Mouse (Mus musculus) limb, embryonic 14.5 days (tissue): ENCODE results near the gene Brd7. TPM values are rescaled to one million over a fixed set of nuclear protein-coding genes. Genes with fewer than 3 reads are reported as not detected.

Experiments
- ATAC-seq: fragments of 200-750 bp; cut with Nextera tagmentation; 2 replicates; pipeline ENCODE4 v1.8.0; 2017; ENCODE audit warnings: low read depth, moderate number of reproducible peaks, moderate TSS enrichment; ENCODE audit not compliant: low FRiP score
- DNase-seq: peaks from one replicate; pipeline ENCODE4 v3.0.0-alpha.2; 2015; ENCODE audit warnings: low spot score
- H3K27ac ChIP-seq: fragments of 300-500 bp; sonication (generic); replicated peaks from 2 replicates; pipeline ENCODE4 v1.5.1; 2014; ENCODE audit warnings: low read depth, mild to moderate bottlenecking, low read length, moderate library complexity, mixed read lengths
- H3K27me3 ChIP-seq: fragments of 300-500 bp; sonication (generic); 2 replicates; pipeline ENCODE4 v1.6.1; 2014; ENCODE audit warnings: low read length, mixed read lengths; ENCODE audit not compliant: control insufficient read depth, insufficient read depth
- H3K36me3 ChIP-seq: fragments of 300-500 bp; sonication (generic); 2 replicates; pipeline ENCODE4 v1.6.1; 2014; ENCODE audit warnings: mild to moderate bottlenecking, low read length, moderate library complexity, mixed read lengths; ENCODE audit not compliant: control insufficient read depth, insufficient read depth
- H3K4me1 ChIP-seq: fragments of 300-500 bp; sonication (generic); 2 replicates; pipeline ENCODE4 v1.6.1; 2014; ENCODE audit warnings: antibody characterized with exemption, low read length, mixed read lengths; ENCODE audit not compliant: control insufficient read depth, insufficient read depth
- H3K4me2 ChIP-seq: fragments of 300-500 bp; sonication (generic); replicated peaks from 2 replicates; pipeline ENCODE4 v1.6.1; 2014; ENCODE audit warnings: low read depth, mild to moderate bottlenecking, low read length, moderate library complexity; ENCODE audit not compliant: severe bottlenecking
- H3K4me3 ChIP-seq: fragments of 300-500 bp; sonication (generic); replicated peaks from 2 replicates; pipeline ENCODE4 v1.5.1; 2014; ENCODE audit warnings: low read length
- H3K9ac ChIP-seq: fragments of 300-500 bp; sonication (generic); 2 replicates; pipeline ENCODE4 v1.6.1; 2014; ENCODE audit warnings: mild to moderate bottlenecking, low read depth, low read length, moderate library complexity; ENCODE audit not compliant: severe bottlenecking
- H3K9me3 ChIP-seq: fragments of 300-500 bp; sonication (generic); 2 replicates; pipeline ENCODE4 v1.6.1; 2016; ENCODE audit warnings: low read length; ENCODE audit not compliant: control insufficient read depth
- POLR2A ChIP-seq: fragments of 200-500 bp; IDR thresholded peaks from 2 replicates; pipeline ENCODE4 v1.8.0; 2012; ENCODE audit warnings: inconsistent platforms, mild to moderate bottlenecking, moderate library complexity, borderline replicate concordance; ENCODE audit not compliant: insufficient read depth, insufficient read length; ENCODE audit errors: extremely low read depth
- WGBS: fragments of 180-500 bp; shearing (Covaris S2); extraction: QIAGEN DNeasy Blood & Tissue Kit; methylation state at CpG from one replicate; pipeline ENCODE4 v1.1.7; 2014; 5-methylcytosine and 5-hydroxymethylcytosine counted together
- polyA plus RNA-seq, 2 experiments: library from polyadenylated mRNA; depleted of rRNA in 1 of 2; stranded (reverse) in 1 of 2; unstranded in 1 of 2; fragments of >200 nt; fragmentation: Nextera tagmentation in 1 of 2; extraction: Ambion mirVana in 1 of 2; gene quantifications; 2 replicates each; pipeline versions ENCODE4 v1.2.1 to v1.2.3; 2012 to 2014

The Brd7 gene
- polyA plus RNA-seq, 2 experiments, result 73.6 to 77.7 TPM

GRCm38 (mm10) chr8:88369221-88369620 lies 7.2 kb upstream of the Brd7 start:
- DNase-seq, result no peak
- 0 out of 2 replicates have a peak, but pooled peaks have one; percentile 30 for ATAC-seq
- no peak for TF ChIP-seq POLR2A

DNA sequence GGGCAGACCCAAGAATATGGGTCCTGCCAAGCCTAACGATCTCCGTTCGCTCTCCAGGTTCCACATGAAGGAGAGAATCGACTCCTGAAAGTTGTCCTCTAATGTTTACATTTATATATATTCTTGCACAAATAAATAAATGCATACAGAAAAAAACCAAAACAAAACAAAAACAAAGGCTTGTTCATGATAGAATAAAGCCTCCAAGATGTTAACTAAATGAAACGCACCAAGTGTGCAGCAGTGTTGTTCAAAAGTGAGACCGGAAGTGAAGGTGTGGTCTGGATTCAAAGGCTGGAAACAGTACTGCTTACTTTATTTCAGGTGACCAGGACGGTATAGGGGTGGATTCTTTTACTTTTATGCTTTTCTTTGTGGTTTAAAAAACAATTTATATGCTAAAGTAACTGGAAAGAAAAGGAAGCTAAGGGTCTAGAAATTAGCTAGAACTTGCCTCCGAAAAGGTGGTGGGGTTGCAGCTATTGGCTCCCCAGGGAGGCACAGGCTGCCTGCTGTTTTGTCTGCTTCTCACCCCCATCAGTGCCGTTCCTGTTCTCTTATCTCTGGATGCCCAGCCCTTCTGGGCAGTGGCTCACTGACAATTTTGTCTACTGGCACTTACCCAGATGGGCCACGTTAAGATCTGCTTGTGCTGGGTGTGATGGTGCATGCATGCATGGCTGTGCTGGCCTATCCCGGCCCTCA lies 604 bp upstream of the Brd7 start:
- no peak for TF ChIP-seq POLR2A
- peak overlapping the region; percentile 96 for H3K4me3 ChIP-seq
- H3K27me3 ChIP-seq, result no peaks in the 10 kb centered on the region
- H3K27ac ChIP-seq, result peak overlapping the region; percentile 88
- 34% methylated on average over 11 of the region's 11 CpGs for WGBS
- peak overlapping the region; percentile 46 for H3K4me2 ChIP-seq
- DNase-seq (no peak), ATAC-seq (0 out of 2 replicates have a peak, but pooled peaks have one; percentile 37)
- H3K36me3 ChIP-seq, result peaks cover 18% of the 10 kb centered on the region
- peaks cover 4% of the 10 kb centered on the region; the same call in 1 of the 2 replicates for H3K9me3 ChIP-seq
- peak overlapping the region; percentile 99 for H3K9ac ChIP-seq
- H3K4me1 ChIP-seq, result peaks cover 9% of the 10 kb centered on the region

More at GRCm38 (mm10) chr8:88369221-88369620, 7.2 kb upstream of the Brd7 start:
- H3K4me2 ChIP-seq, result no peak overlapping the region
- no peak overlapping the region for H3K27ac ChIP-seq
- no peak overlapping the region for H3K9ac ChIP-seq
- H3K9me3 ChIP-seq, result peaks cover 4% of the 10 kb centered on the region; the same call in 1 of the 2 replicates
- H3K4me3 ChIP-seq, result no peak overlapping the region
- 0 out of 2 replicates have a peak, but pooled peaks cover 2% of the 10 kb centered on the region for H3K4me1 ChIP-seq
- WGBS, result 17% methylated on average over 6 of the region's 6 CpGs
- H3K27me3 ChIP-seq, result no peaks in the 10 kb centered on the region
- no peaks in the 10 kb centered on the region for H3K36me3 ChIP-seq

- H3K36me3 ChIP-seq, result peaks cover 32% of the 10 kb centered on the region
- WGBS, result 0% methylated on average over 31 of the region's 31 CpGs
- no peak for TF ChIP-seq POLR2A
- no peaks in the 10 kb centered on the region for H3K9me3 ChIP-seq
- H3K27me3 ChIP-seq, result no peaks in the 10 kb centered on the region
- DNase-seq (no peak), ATAC-seq (no peak)
- peak overlapping the region; percentile 99 for H3K9ac ChIP-seq
- H3K27ac ChIP-seq, result peak overlapping the region; percentile 88
- H3K4me3 ChIP-seq, result peak overlapping the region; percentile 96
- peaks cover 9% of the 10 kb centered on the region for H3K4me1 ChIP-seq
- H3K4me2 ChIP-seq, result peak overlapping the region; percentile 87
Measured at GRCm38 (mm10) chr8:88361044-88361707, 818 bp downstream of the Brd7 start.

- TF ChIP-seq POLR2A, result no peak
- peaks cover 44% of the 10 kb centered on the region for H3K36me3 ChIP-seq
- no peaks in the 10 kb centered on the region for H3K27me3 ChIP-seq
- H3K4me3 ChIP-seq, result peak overlapping the region; percentile 96; the same call in 1 of the 2 replicates
- H3K9ac ChIP-seq, result no peak overlapping the region
- H3K27ac ChIP-seq, result no peak overlapping the region
- H3K4me2 ChIP-seq, result peak overlapping the region; percentile 87
- ATAC-seq (no peak), DNase-seq (no peak)
- H3K4me1 ChIP-seq, result peaks cover 9% of the 10 kb centered on the region
- WGBS, result 67% methylated on average over 2 of the region's 2 CpGs
- H3K9me3 ChIP-seq, result no peaks in the 10 kb centered on the region
Measured at GRCm38 (mm10) chr8:88359959-88360358, 2.0 kb downstream of the Brd7 start.

- 80% methylated on average over 5 of the region's 5 CpGs for WGBS
- H3K4me3 ChIP-seq, result no peak overlapping the region
- H3K27ac ChIP-seq, result no peak overlapping the region
- no peak for TF ChIP-seq POLR2A
- no peaks in the 10 kb centered on the region for H3K9me3 ChIP-seq
- no peak for ATAC-seq
- DNase-seq, result peak; percentile 45
- H3K4me1 ChIP-seq, result peaks cover 9% of the 10 kb centered on the region
- H3K36me3 ChIP-seq, result peaks cover 63% of the 10 kb centered on the region
- no peaks in the 10 kb centered on the region for H3K27me3 ChIP-seq
- no peak overlapping the region for H3K4me2 ChIP-seq
- H3K9ac ChIP-seq, result no peak overlapping the region
Measured at GRCm38 (mm10) chr8:88357946-88358345, 4.0 kb downstream of the Brd7 start.
